Mouse (Mus musculus) thymus, adult 2 months (tissue): ENCODE data around the gene Phldb1. TPM values are rescaled to one million over a fixed set of nuclear protein-coding genes. Genes with fewer than 3 reads are reported as not detected.

Source experiments
- DNase-seq: peaks from one replicate; pipeline ENCODE4 v3.0.0; 2021
- H3K27ac ChIP-seq: fragments of 200-500 bp; 2 replicates; pipeline ENCODE4 v1.5.1; 2012; ENCODE audit warnings: low read length, control low read depth; ENCODE audit not compliant: control insufficient read depth, insufficient read depth
- H3K27me3 ChIP-seq: fragments of 200-500 bp; 2 replicates; pipeline ENCODE4 v1.6.1; 2012; ENCODE audit warnings: mild to moderate bottlenecking, low read length, moderate library complexity, mixed read lengths; ENCODE audit not compliant: control insufficient read depth, insufficient read depth
- H3K36me3 ChIP-seq: fragments of 200-500 bp; 2 replicates; pipeline ENCODE4 v1.6.1; 2012; ENCODE audit warnings: mild to moderate bottlenecking, low read length, moderate library complexity; ENCODE audit not compliant: control insufficient read depth, insufficient read depth
- H3K4me1 ChIP-seq: fragments of 200-500 bp; replicated peaks from 2 replicates; pipeline ENCODE4 v1.6.1; 2012; ENCODE audit warnings: low read length; ENCODE audit not compliant: control insufficient read depth, insufficient read depth
- H3K4me3 ChIP-seq: fragments of 200-500 bp; 2 replicates; pipeline ENCODE4 v1.5.1; 2012; ENCODE audit warnings: mild to moderate bottlenecking, low read length, control low read depth, moderate library complexity; ENCODE audit not compliant: control insufficient read depth, insufficient read depth
- CTCF ChIP-seq: fragments of 200-500 bp; IDR thresholded peaks from 2 replicates; pipeline ENCODE4 v1.5.1; 2012; ENCODE audit warnings: mild to moderate bottlenecking, control low read depth, low read length, moderate library complexity, borderline replicate concordance; ENCODE audit not compliant: control insufficient read depth, poor library complexity, insufficient read depth; ENCODE audit errors: extremely low read depth
- POLR2A ChIP-seq: fragments of 200-500 bp; IDR thresholded peaks from 2 replicates; pipeline ENCODE4 v1.6.1; 2012; ENCODE audit warnings: mild to moderate bottlenecking, low read length, control low read depth, moderate library complexity; ENCODE audit not compliant: control insufficient read depth, poor library complexity, insufficient read depth; ENCODE audit errors: extremely low read depth
- WGBS: fragments of 180-500 bp; shearing (Covaris S2); methylation state at CpG from one replicate; pipeline ENCODE4 v1.1.7; 2018; 5-methylcytosine and 5-hydroxymethylcytosine counted together
- polyA plus RNA-seq: library from polyadenylated mRNA; depleted of rRNA; stranded (reverse); fragments of >200 nt; gene quantifications from 2 replicates; pipeline ENCODE4 v1.2.3, GENCODE M21; 2012

Phldb1 gene
- polyA plus RNA-seq, 1 experiment, result 27.3 TPM

DNA sequence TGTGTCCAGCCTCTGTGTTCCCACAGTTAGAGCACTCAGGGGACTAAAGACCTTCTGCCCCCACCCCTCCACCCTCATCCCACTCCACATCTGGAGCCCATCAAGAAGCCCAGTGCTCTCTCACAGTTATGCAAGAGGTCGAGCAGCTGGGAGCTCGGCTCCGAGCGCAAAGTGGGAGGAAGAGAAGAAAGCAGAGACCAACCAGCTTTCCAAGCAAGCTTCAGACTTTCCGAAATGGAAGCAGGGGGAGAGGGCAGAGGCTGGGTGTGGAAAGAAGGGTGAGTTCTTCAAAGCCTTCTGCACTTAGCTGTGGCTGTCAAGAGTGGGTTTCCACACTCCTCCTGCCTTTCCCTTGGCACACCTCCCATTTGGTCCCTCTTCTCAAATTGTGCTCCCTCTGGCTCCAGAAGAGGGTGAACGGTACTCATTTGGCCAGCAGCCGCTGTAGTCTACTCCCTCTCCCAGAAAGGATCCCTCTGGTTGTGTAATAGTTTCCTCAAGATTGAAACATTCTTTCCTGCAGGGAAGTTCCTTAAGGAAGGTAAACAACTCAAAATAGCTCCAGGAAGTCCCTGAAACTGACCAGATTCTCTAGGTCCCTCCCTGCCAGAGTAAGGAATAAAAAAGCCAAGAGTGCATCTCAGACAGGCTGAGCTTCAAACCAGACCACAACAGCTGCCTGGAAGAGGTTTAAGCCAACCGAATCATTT, 2.4 kb upstream of the Phldb1 start:
- 70% methylated on average over 8 of the region's 8 CpGs for WGBS
- DNase-seq, result no peak
- peaks cover 18% of the 10 kb centered on the region for H3K4me1 ChIP-seq

DNA sequence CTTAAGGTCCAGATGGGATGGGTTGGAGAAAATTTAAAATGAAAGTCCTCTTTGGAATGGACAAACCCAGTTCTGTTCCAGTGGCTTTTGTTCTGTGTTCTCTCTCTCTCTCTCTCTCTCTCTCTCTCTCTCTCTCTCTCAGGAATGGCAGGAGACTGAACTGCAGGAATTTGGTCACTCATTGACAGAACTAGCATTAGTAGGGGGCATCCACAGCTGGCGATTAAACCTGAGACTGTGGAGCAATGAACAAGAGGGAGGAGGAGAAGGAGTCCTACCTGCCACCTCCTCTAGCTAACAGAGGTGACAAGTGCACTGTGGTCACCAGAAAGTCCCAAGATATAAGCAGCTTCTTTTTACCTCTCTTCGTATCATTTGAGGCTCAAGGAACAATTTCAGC, 1.3 kb upstream of the Phldb1 start:
- H3K4me3 ChIP-seq, result no peak overlapping the region
- no peaks in the 10 kb centered on the region for H3K36me3 ChIP-seq
- H3K27me3 ChIP-seq, result peaks cover 5% of the 10 kb centered on the region; the same call in 1 of the 2 replicates
- DNase-seq, result no peak
- 75% methylated on average over 2 of the region's 2 CpGs for WGBS
- no peak for TF ChIP-seq CTCF
- TF ChIP-seq POLR2A, result no peak
- peaks cover 18% of the 10 kb centered on the region for H3K4me1 ChIP-seq
- H3K27ac ChIP-seq, result no peak overlapping the region

More for the DNA sequence above, 2.4 kb upstream of the Phldb1 start:
- TF ChIP-seq POLR2A (no peak), CTCF (no peak)
- peaks cover 2% of the 10 kb centered on the region; the same call in 1 of the 2 replicates for H3K36me3 ChIP-seq
- H3K27me3 ChIP-seq, result peaks cover 5% of the 10 kb centered on the region; the same call in 1 of the 2 replicates
- H3K4me3 ChIP-seq, result no peak overlapping the region
- no peak overlapping the region for H3K27ac ChIP-seq

DNA sequence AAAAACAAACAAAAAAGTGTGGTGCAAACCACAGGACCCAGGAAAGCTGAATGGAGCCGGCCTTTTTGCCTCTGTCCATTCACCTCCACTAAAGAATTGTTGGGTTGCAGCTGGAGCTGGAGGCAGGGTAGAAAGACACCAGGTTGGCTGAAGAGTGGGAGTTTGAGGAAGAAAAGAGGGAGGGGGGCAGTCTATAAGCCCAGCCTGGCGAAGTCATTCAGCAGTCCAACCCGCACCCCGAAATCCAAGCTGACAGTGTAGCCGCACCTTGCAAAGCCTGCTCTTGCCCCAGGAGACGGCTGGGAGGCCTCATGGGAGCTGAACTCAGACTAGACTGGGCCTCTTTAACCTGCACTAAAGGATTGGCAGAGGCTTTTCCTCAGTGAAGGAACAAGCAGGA, 888 bp upstream of the Phldb1 start:
- H3K4me1 ChIP-seq, result peaks cover 18% of the 10 kb centered on the region
- no peak overlapping the region for H3K4me3 ChIP-seq
- no peak for DNase-seq
- H3K27ac ChIP-seq, result no peak overlapping the region
- peaks cover 5% of the 10 kb centered on the region; the same call in 1 of the 2 replicates for H3K27me3 ChIP-seq
- H3K36me3 ChIP-seq, result no peaks in the 10 kb centered on the region
- WGBS, result 93% methylated on average over 6 of the region's 6 CpGs
- no peak for TF ChIP-seq POLR2A
- no peak for TF ChIP-seq CTCF

DNA sequence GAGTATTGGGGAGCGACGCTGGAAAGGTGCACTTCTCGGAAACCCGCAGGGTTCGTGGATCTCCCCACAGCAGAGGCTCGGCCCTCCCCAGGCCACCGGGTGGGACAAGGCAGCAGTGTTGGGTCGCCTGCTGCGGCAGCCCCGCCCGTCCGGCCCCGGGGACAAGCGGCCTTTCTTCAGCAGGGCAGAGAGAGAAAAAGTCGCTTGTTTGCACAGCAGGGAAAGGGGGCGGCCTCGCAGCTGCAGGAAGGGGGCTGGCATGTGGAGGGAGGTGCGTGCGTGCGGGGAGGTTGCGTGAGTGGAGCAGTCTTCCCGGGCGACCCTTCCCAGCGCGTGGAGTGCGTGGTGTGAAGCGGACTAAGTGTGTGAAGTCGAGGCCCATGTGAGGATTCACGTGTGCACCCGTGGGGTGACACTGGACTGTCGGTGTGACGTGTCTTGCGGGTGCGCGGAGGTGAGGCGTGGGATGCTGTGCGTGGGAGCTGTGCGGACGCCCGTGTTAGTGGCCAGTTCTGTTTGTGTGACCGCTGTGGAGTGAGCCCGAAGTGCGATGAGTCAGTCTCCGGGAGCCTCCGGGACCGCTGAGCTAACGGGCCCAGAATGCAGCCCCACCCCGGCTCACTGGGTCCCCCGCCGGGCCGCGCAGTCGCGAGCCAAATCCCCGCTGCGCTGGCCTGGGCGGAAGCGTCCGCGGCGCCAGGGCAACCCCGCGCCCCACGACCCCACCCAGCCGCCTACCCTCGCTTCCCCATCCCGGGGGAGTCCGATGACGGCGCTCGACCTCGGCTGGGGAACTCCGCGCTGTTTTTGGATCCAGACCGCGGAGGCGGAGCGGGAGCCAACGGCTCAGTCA, 1.1 kb downstream of the Phldb1 start:
- WGBS, result 5% methylated on average over 79 of the region's 79 CpGs
- no peaks in the 10 kb centered on the region for H3K36me3 ChIP-seq
- peaks cover 18% of the 10 kb centered on the region for H3K4me1 ChIP-seq
- H3K27me3 ChIP-seq, result peaks cover 5% of the 10 kb centered on the region; the same call in 1 of the 2 replicates
- peak overlapping the region; percentile 29 for H3K4me3 ChIP-seq
- peak; percentile 24 for DNase-seq
- no peak overlapping the region for H3K27ac ChIP-seq
- no peak for TF ChIP-seq CTCF
- TF ChIP-seq POLR2A, result no peak

DNA sequence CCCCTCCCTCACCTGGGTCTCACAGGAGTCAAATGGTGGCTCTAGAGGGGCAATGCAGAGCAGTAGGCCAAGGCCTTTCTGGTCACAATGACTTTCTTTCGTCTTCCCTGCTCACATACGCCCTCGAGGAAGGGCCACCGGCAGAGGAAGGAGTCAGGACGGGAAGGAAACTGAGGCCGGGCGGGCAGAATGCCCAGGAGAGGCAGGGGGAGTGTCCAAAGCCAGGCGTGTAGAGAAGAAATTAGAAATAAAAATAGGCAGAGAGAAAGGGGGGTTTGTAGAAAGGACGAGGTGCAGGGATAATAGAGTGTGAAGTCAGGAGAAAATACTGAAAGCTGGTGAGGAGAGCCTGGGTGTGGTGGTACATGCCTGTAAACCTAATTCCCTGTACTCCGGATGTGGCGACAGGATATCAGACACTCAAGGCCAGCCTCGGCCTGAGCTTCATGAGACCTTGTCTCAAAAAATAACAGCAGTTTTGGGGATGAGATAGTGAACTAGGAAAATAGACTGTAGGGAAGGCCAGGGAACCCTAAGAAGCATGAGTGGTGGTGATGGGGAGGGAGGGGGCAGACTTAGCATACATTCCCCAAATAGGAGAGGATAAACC, 2.0 kb downstream of the Phldb1 start:
- H3K27ac ChIP-seq, result no peak overlapping the region
- no peaks in the 10 kb centered on the region for H3K36me3 ChIP-seq
- H3K27me3 ChIP-seq, result peaks cover 5% of the 10 kb centered on the region; the same call in 1 of the 2 replicates
- no peak for DNase-seq
- no peak overlapping the region for H3K4me3 ChIP-seq
- WGBS, result 78% methylated on average over 12 of the region's 12 CpGs
- H3K4me1 ChIP-seq, result peaks cover 18% of the 10 kb centered on the region
- TF ChIP-seq CTCF, result no peak
- TF ChIP-seq POLR2A, result no peak

DNA sequence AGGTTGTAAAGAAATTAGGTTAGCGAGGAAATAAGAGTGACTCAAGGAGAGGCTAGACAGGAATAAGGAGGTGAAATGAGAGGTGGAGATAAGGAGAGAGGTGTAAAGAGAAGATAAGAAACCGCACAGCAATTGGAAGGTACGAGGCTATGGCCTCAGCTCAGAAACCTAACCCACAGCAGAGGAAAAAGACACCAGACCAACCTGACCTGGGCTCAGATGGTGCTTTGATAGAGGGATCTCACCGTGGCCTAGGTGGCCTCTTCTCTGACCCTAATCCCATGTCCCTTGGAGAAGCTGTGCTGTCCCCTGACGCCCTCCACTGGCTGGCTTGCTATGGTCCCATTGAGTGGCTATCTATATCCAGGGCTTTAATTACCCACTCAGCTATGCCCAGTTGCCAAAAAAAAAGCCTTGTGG, 2.9 kb downstream of the Phldb1 start:
- no peak for TF ChIP-seq CTCF
- no peak for TF ChIP-seq POLR2A
- 86% methylated on average over 5 of the region's 5 CpGs for WGBS
- Histone ChIP-seq H3K4me1 (peaks cover 18% of the 10 kb centered on the region), H3K36me3 (no peaks in the 10 kb centered on the region), H3K4me3 (no peak overlapping the region), H3K27ac (no peak overlapping the region), H3K27me3 (peaks cover 5% of the 10 kb centered on the region; the same call in 1 of the 2 replicates)
- no peak for DNase-seq
